Mouse (Mus musculus) forebrain, embryonic 13.5 days (tissue): ENCODE measurements around the gene Fkbp5. TPM values are rescaled to one million over a fixed set of nuclear protein-coding genes. Genes with fewer than 3 reads are reported as not detected.
A peak's percentile ranks its signal among the peaks of the same experiment; 100 is the strongest.

Source experiments
- ATAC-seq: fragments of 200-750 bp; cut with Nextera tagmentation; 2 replicates; pipeline ENCODE4 v1.8.0; 2017
- H3K27ac ChIP-seq: fragments of 300-500 bp; sonication (generic); 2 replicates; pipeline ENCODE4 v1.5.1; 2015; ENCODE audit warnings: inconsistent platforms, mild to moderate bottlenecking, moderate library complexity
- H3K27me3 ChIP-seq: fragments of 300-500 bp; sonication (generic); 2 replicates; pipeline ENCODE4 v1.6.1; 2015; ENCODE audit warnings: mild to moderate bottlenecking, inconsistent platforms
- H3K36me3 ChIP-seq: fragments of 300-500 bp; sonication (generic); 2 replicates; pipeline ENCODE4 v1.6.1; 2015; ENCODE audit warnings: mild to moderate bottlenecking, inconsistent platforms; ENCODE audit not compliant: poor library complexity, severe bottlenecking
- H3K4me1 ChIP-seq: fragments of 300-500 bp; sonication (generic); 2 replicates; pipeline ENCODE4 v1.6.1; 2015; ENCODE audit warnings: inconsistent platforms
- H3K4me2 ChIP-seq: fragments of 300-500 bp; sonication (generic); 2 replicates; pipeline ENCODE4 v1.6.1; 2015; ENCODE audit warnings: inconsistent platforms, mild to moderate bottlenecking, moderate library complexity
- H3K4me3 ChIP-seq: fragments of 300-500 bp; sonication (generic); 2 replicates; pipeline ENCODE4 v1.5.1; 2015; ENCODE audit warnings: mild to moderate bottlenecking, inconsistent platforms
- H3K9ac ChIP-seq: fragments of 300-500 bp; sonication (generic); 2 replicates; pipeline ENCODE4 v1.6.1; 2015; ENCODE audit warnings: mild to moderate bottlenecking, inconsistent platforms
- H3K9me3 ChIP-seq: fragments of 300-500 bp; sonication (generic); replicated peaks from 2 replicates; pipeline ENCODE4 v1.6.1; 2016; ENCODE audit warnings: inconsistent platforms
- WGBS: fragments of 180-500 bp; shearing (Covaris S2); methylation state at CpG from one replicate; pipeline ENCODE4 v1.1.7; 2015; 5-methylcytosine and 5-hydroxymethylcytosine counted together
- polyA plus RNA-seq: library from polyadenylated mRNA; unstranded; fragments of >200 nt; fragmentation: Nextera tagmentation; extraction: Ambion mirVana; gene quantifications from 2 replicates; pipeline ENCODE4 v1.2.1, GENCODE M21; 2015

Gene Fkbp5
- polyA plus RNA-seq, 1 experiment from 2014 or later, result 29.4 TPM

DNA sequence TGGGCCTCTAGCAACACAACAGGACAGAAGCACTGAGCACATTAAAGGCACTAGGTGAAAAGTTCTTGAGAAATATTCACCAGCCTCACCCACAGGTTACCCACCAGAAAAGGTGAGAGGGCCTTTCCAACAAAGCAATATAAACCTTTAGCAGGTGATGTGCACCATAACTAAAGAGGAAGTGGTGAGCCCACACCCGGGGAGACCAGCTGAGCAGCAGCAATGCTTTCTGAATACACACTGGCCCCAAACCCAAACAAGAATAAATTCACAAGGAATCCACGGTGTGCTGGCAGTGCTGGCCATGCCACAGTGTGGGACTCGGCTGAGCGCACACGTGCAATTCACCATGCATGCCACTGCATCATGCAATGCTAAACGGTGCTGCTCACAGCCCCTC, 74.7 kb downstream of the Fkbp5 start:
- 81% methylated on average over 6 of the region's 6 CpGs for WGBS
- Histone ChIP-seq H3K9ac (no peak overlapping the region), H3K4me2 (no peak overlapping the region), H3K36me3 (peaks cover 15% of the 10 kb centered on the region; the same call in 1 of the 2 replicates), H3K4me1 (no peaks in the 10 kb centered on the region), H3K9me3 (no peaks in the 10 kb centered on the region), H3K27me3 (no peaks in the 10 kb centered on the region), H3K4me3 (no peak overlapping the region), H3K27ac (no peak overlapping the region)
- ATAC-seq, result no peak

DNA sequence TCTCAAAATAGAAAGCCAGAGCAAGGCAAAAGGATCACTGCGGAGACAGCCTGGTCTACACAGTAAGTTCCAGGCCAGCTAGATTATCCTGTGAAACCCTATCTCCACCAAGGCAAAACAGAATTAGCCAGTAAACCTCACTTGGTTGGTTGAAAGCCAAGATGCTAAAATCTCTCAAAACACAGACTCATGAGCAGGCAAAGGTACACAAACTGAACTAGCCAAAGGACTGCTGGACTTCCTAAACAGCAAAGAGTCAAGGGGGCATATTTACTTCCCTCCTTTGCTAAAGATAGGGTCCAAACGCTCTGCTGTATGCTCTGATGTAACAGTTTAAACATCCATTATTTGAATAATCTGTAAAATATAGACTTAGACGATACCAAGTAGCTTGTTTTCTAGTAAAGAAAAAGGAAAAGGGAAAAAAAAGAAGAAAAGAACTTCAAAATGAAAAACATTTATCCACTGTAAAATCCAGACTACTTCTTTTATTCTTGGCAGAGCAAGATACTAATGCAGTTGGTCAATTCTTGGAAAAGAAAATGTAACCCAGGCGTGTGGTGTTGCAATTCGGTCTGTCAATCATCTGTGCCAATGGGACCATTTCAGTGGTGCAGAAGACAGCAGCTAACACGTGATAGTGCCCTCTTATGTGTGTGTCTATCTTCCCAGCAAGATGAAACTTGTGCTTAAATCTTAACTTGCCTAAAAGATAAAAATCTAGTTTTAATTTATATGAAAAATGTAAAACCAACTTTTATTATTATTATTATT, 78.8 kb downstream of the Fkbp5 start:
- no peak for ATAC-seq
- no peak overlapping the region for H3K27ac ChIP-seq
- no peaks in the 10 kb centered on the region for H3K9me3 ChIP-seq
- H3K9ac ChIP-seq, result no peak overlapping the region
- H3K27me3 ChIP-seq, result no peaks in the 10 kb centered on the region
- H3K4me3 ChIP-seq, result no peak overlapping the region
- H3K36me3 ChIP-seq, result peaks cover 24% of the 10 kb centered on the region
- no peak overlapping the region for H3K4me2 ChIP-seq
- WGBS, result 84% methylated on average over 6 of the region's 6 CpGs
- H3K4me1 ChIP-seq, result no peaks in the 10 kb centered on the region

- Histone ChIP-seq H3K27ac (no peak overlapping the region), H3K9me3 (no peaks in the 10 kb centered on the region), H3K36me3 (peaks cover 24% of the 10 kb centered on the region), H3K27me3 (no peaks in the 10 kb centered on the region), H3K4me2 (no peak overlapping the region), H3K9ac (no peak overlapping the region), H3K4me3 (no peak overlapping the region), H3K4me1 (no peaks in the 10 kb centered on the region)
- ATAC-seq, result no peak
- WGBS, result 60% methylated on average over 2 of the region's 2 CpGs
Observed at GRCm38 (mm10) chr17:28437938-28438337, 79.4 kb downstream of the Fkbp5 start.

DNA sequence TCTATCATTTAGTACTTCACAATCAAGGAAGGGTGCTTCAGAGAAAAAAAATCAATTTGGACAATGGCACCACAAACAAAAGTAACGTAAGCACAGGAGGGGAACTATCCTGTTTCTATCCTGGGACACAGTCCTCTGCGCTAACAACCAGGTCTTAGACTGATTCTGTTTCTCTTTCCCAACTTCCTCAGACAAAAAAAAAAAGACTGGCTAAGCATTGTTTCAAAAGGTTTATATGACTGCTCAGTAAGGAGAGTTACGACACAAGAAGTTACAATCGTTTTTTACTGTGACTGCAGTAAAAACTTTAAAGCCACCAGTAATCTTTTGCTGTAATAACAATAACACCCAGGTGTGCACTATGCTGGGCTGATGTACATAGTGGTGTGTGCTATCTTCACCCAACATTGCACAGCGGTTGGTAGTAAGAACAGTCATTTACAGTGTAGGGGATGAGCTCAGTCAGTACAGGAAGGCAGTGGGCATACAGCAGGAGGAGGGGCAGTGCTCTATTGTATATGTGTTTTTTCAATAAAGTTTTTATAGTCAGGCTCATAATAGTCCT, 82.3 kb downstream of the Fkbp5 start:
- 89% methylated on average over 5 of the region's 5 CpGs for whole genome bisulfite sequencing
- Histone ChIP-seq H3K27me3 (no peaks in the 10 kb centered on the region), H3K4me2 (no peak overlapping the region), H3K9ac (no peak overlapping the region), H3K27ac (no peak overlapping the region), H3K36me3 (peaks cover 22% of the 10 kb centered on the region), H3K9me3 (no peaks in the 10 kb centered on the region), H3K4me3 (no peak overlapping the region), H3K4me1 (no peaks in the 10 kb centered on the region)
- no peak for ATAC-seq

GRCm38 (mm10) chr17:28433029-28433428, 84.3 kb downstream of the Fkbp5 start:
- H3K4me1 ChIP-seq, result no peaks in the 10 kb centered on the region
- WGBS, result 87% methylated on average over 6 of the region's 6 CpGs
- H3K4me2 ChIP-seq, result no peak overlapping the region
- no peaks in the 10 kb centered on the region for H3K9me3 ChIP-seq
- no peak overlapping the region for H3K4me3 ChIP-seq
- H3K36me3 ChIP-seq, result peaks cover 12% of the 10 kb centered on the region
- no peak overlapping the region for H3K9ac ChIP-seq
- H3K27ac ChIP-seq, result no peak overlapping the region
- no peaks in the 10 kb centered on the region for H3K27me3 ChIP-seq
- no peak for ATAC-seq

GRCm38 (mm10) chr17:28431931-28432335, 85.4 kb downstream of the Fkbp5 start:
- 95% methylated on average over 6 of the region's 6 CpGs for WGBS
- ATAC-seq, result no peak
- H3K9ac ChIP-seq, result no peak overlapping the region

GRCm38 (mm10) chr17:28431038-28431437, 86.3 kb downstream of the Fkbp5 start:
- Histone ChIP-seq H3K27ac (no peak overlapping the region), H3K36me3 (peaks cover 14% of the 10 kb centered on the region), H3K9me3 (no peaks in the 10 kb centered on the region), H3K4me2 (no peak overlapping the region), H3K9ac (no peak overlapping the region), H3K4me3 (no peak overlapping the region), H3K4me1 (no peaks in the 10 kb centered on the region), H3K27me3 (no peaks in the 10 kb centered on the region)
- 84% methylated on average over 7 of the region's 7 CpGs for WGBS
- no peak for ATAC-seq

More at GRCm38 (mm10) chr17:28431931-28432335, 85.4 kb downstream of the Fkbp5 start:
- Histone ChIP-seq H3K4me1 (no peaks in the 10 kb centered on the region), H3K36me3 (peaks cover 15% of the 10 kb centered on the region), H3K9me3 (no peaks in the 10 kb centered on the region), H3K4me2 (no peak overlapping the region), H3K4me3 (no peak overlapping the region), H3K27ac (no peak overlapping the region), H3K27me3 (no peaks in the 10 kb centered on the region)

- WGBS, result 87% methylated on average over 15 of the region's 15 CpGs
- Histone ChIP-seq H3K27ac (no peak overlapping the region), H3K36me3 (peaks cover 18% of the 10 kb centered on the region), H3K9ac (no peak overlapping the region), H3K4me1 (no peaks in the 10 kb centered on the region), H3K4me3 (no peak overlapping the region), H3K4me2 (no peak overlapping the region), H3K9me3 (no peaks in the 10 kb centered on the region), H3K27me3 (no peaks in the 10 kb centered on the region)
- no peak for ATAC-seq
Observed at GRCm38 (mm10) chr17:28428474-28429258, 88.7 kb downstream of the Fkbp5 start.

- Histone ChIP-seq H3K9ac (no peak overlapping the region), H3K4me3 (no peak overlapping the region), H3K27ac (no peak overlapping the region), H3K4me2 (no peak overlapping the region), H3K9me3 (no peaks in the 10 kb centered on the region), H3K36me3 (peaks cover 18% of the 10 kb centered on the region), H3K27me3 (no peaks in the 10 kb centered on the region), H3K4me1 (no peaks in the 10 kb centered on the region)
- ATAC-seq, result no peak
- 93% methylated on average over 6 of the region's 6 CpGs for WGBS
Observed at GRCm38 (mm10) chr17:28427666-28428065, 89.7 kb downstream of the Fkbp5 start.

GRCm38 (mm10) chr17:28424373-28424772, 93.0 kb downstream of the Fkbp5 start:
- no peaks in the 10 kb centered on the region for H3K4me1 ChIP-seq
- H3K36me3 ChIP-seq, result peaks cover 23% of the 10 kb centered on the region
- no peak overlapping the region for H3K9ac ChIP-seq
- H3K4me2 ChIP-seq, result no peak overlapping the region
- H3K9me3 ChIP-seq, result no peaks in the 10 kb centered on the region
- no peak overlapping the region for H3K27ac ChIP-seq
- no peaks in the 10 kb centered on the region for H3K27me3 ChIP-seq
- no peak overlapping the region for H3K4me3 ChIP-seq
- no peak for ATAC-seq
- 88% methylated on average over 6 of the region's 6 CpGs for WGBS

DNA sequence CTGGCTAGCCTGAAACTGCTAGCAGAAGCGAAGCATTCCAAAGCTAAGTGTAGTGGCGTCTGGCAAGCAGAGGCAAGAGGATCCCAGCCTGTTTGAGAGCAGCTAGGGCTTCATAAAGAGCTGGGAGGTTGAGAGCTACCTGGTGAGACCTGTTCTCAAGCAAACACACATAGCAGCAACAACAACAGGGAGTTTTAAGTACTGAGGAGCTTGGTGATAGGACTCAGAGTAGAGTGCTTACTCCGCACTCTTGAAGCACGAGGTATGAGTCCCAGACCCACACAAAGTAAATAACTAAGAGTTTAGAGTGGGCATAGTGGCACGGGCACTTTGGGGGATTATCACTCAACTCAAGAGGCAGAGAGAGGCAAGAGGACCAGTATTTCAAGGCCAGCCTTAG, 96.3 kb downstream of the Fkbp5 start:
- Histone ChIP-seq H3K4me1 (no peaks in the 10 kb centered on the region), H3K4me3 (no peak overlapping the region), H3K27me3 (no peaks in the 10 kb centered on the region), H3K36me3 (peaks cover 10% of the 10 kb centered on the region), H3K4me2 (no peak overlapping the region), H3K9ac (0 out of 2 replicates have a peak overlapping the region, but pooled peaks have one; percentile 8), H3K9me3 (no peaks in the 10 kb centered on the region), H3K27ac (no peak overlapping the region)
- WGBS, result 90% methylated on average over 5 of the region's 5 CpGs
- ATAC-seq, result no peak
